Mouse (Mus musculus): ENCODE measurements at regions not wholly inside any gene's neighbourhood (a gene's known extent, or its start where the extent isn't known, plus 50 kb on each side); places are given as distances from the start of the nearest gene placed in this dataset.

GRCm38 (mm10) chr11:111880146-111880545, 814.2 kb downstream of the Kcnj2 start:
- 93% methylated on average over 6 of the region's 6 CpGs for WGBS
- Histone ChIP-seq H3K9me3 (ENCODE audit: low read length) (no peaks in the 10 kb centered on the region), H3K4me2 (ENCODE audit: low read depth, low read length, poor library complexity, severe bottlenecking) (no peak overlapping the region), H3K4me3 (ENCODE audit: low read depth, low read length) (no peak overlapping the region), H3K4me1 (ENCODE audit: insufficient read depth, low read length) (no peaks in the 10 kb centered on the region), H3K27me3 (ENCODE audit: insufficient read depth, low read length) (no peaks in the 10 kb centered on the region), H3K9ac (replicated peaks; ENCODE audit: low read length, poor library complexity, severe bottlenecking) (no peak overlapping the region), H3K27ac (ENCODE audit: low read depth, low read length) (no peak overlapping the region), H3K36me3 (ENCODE audit: insufficient read depth, low read length) (no peaks in the 10 kb centered on the region)
- ATAC-seq (ENCODE audit: low FRiP score) (no peak), DNase-seq (ENCODE audit: low spot score) (no peak)
- TF ChIP-seq CTCF (IDR thresholded peaks at IDR 0.05): no peak

DNA sequence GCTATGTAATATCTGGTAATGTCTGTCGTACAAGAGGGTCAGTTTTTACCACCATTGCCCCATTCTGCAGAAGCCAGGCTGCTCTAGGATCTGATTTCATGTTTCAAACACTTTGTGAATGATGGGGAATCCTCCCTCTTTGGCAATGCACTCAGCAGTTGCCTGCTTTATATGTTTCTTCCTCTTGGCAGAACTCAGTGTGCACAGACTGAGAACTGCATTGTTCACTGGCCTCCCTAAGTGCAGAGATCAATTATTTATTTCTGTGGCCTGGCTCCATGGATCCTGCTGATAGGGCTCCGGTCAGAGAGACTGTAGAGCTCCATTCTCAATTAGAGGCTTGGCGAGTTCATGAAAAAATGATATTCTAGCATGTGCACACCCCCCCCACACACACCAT, 824.1 kb downstream of the Kcnj2 start:
- H3K9ac ChIP-seq (replicated peaks; ENCODE audit: low read length, poor library complexity, severe bottlenecking): no peak overlapping the region
- no peak overlapping the region for H3K27ac ChIP-seq (ENCODE audit: low read depth, low read length)
- H3K27me3 ChIP-seq (ENCODE audit: insufficient read depth, low read length): 0 out of 2 replicates have a peak, but pooled peaks cover 3% of the 10 kb centered on the region
- TF ChIP-seq CTCF (IDR thresholded peaks at IDR 0.05): no peak
- WGBS: 53% methylated on average over 3 of the region's 3 CpGs
- no peaks in the 10 kb centered on the region for H3K4me1 ChIP-seq (ENCODE audit: insufficient read depth, low read length)
- DNase-seq (ENCODE audit: low spot score) (peak; percentile 19), ATAC-seq (ENCODE audit: low FRiP score) (no peak)
- no peak overlapping the region for H3K4me2 ChIP-seq (ENCODE audit: low read depth, low read length, poor library complexity, severe bottlenecking)
- no peak overlapping the region for H3K4me3 ChIP-seq (ENCODE audit: low read depth, low read length)
- H3K36me3 ChIP-seq (ENCODE audit: insufficient read depth, low read length): no peaks in the 10 kb centered on the region
- no peaks in the 10 kb centered on the region for H3K9me3 ChIP-seq (ENCODE audit: low read length)

DNA sequence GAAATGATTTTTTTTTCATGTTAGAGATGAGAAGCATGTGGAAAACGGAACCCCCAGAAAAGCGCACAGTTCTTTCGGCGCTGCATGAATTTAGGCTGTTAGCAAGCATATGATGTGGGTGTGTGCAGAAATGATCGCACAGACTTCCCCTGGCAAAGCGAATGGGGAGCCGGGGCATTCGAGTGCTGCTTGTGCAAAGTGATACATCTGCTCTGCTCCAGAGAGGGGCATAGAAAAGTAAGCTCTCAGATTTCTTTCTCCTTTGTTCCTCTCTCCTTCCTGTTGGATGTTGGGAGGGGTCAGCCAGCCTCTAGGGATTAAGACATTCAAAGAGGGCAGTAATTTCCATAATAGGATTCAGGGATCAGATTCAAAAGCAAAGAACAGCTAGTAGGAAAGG, 827.9 kb downstream of the Kcnj2 start:
- H3K27ac ChIP-seq (ENCODE audit: low read depth, low read length): no peak overlapping the region
- no peak for ATAC-seq (ENCODE audit: low FRiP score)
- H3K9ac ChIP-seq (replicated peaks; ENCODE audit: low read length, poor library complexity, severe bottlenecking): no peak overlapping the region
- H3K4me1 ChIP-seq (ENCODE audit: insufficient read depth, low read length): no peaks in the 10 kb centered on the region
- DNase-seq (ENCODE audit: low spot score): no peak
- H3K27me3 ChIP-seq (ENCODE audit: insufficient read depth, low read length): 0 out of 2 replicates have a peak, but pooled peaks cover 3% of the 10 kb centered on the region
- H3K9me3 ChIP-seq (ENCODE audit: low read length): no peaks in the 10 kb centered on the region
- H3K4me2 ChIP-seq (ENCODE audit: low read depth, low read length, poor library complexity, severe bottlenecking): peak overlapping the region; percentile 22; the same call in 1 of the 2 replicates
- no peak overlapping the region for H3K4me3 ChIP-seq (ENCODE audit: low read depth, low read length)
- no peak for TF ChIP-seq CTCF (IDR thresholded peaks at IDR 0.05)
- WGBS: 8% methylated on average over 8 of the region's 8 CpGs
- no peaks in the 10 kb centered on the region for H3K36me3 ChIP-seq (ENCODE audit: insufficient read depth, low read length)

GRCm38 (mm10) chr11:111895221-111896200, 829.5 kb downstream of the Kcnj2 start:
- no peak overlapping the region for H3K27ac ChIP-seq (ENCODE audit: low read depth, low read length)
- 0 out of 2 replicates have a peak, but pooled peaks cover 3% of the 10 kb centered on the region for H3K27me3 ChIP-seq (ENCODE audit: insufficient read depth, low read length)
- no peak overlapping the region for H3K4me2 ChIP-seq (ENCODE audit: low read depth, low read length, poor library complexity, severe bottlenecking)
- DNase-seq (ENCODE audit: low spot score) (no peak), ATAC-seq (ENCODE audit: low FRiP score) (no peak)
- H3K4me3 ChIP-seq (ENCODE audit: low read depth, low read length): no peak overlapping the region
- H3K9ac ChIP-seq (replicated peaks; ENCODE audit: low read length, poor library complexity, severe bottlenecking): no peak overlapping the region
- no peaks in the 10 kb centered on the region for H3K9me3 ChIP-seq (ENCODE audit: low read length)
- whole genome bisulfite sequencing: 48% methylated on average over 4 of the region's 4 CpGs
- H3K36me3 ChIP-seq (ENCODE audit: insufficient read depth, low read length): no peaks in the 10 kb centered on the region
- no peaks in the 10 kb centered on the region for H3K4me1 ChIP-seq (ENCODE audit: insufficient read depth, low read length)
- no peak for TF ChIP-seq CTCF (IDR thresholded peaks at IDR 0.05)

GRCm38 (mm10) chr11:111897001-111897400, 831.0 kb downstream of the Kcnj2 start:
- ATAC-seq (ENCODE audit: low FRiP score) (no peak), DNase-seq (ENCODE audit: low spot score) (no peak)
- H3K36me3 ChIP-seq (ENCODE audit: insufficient read depth, low read length): no peaks in the 10 kb centered on the region
- no peak overlapping the region for H3K4me2 ChIP-seq (ENCODE audit: low read depth, low read length, poor library complexity, severe bottlenecking)
- H3K9me3 ChIP-seq (ENCODE audit: low read length): no peaks in the 10 kb centered on the region
- no peaks in the 10 kb centered on the region for H3K4me1 ChIP-seq (ENCODE audit: insufficient read depth, low read length)
- H3K27me3 ChIP-seq (ENCODE audit: insufficient read depth, low read length): 0 out of 2 replicates have a peak, but pooled peaks cover 2% of the 10 kb centered on the region
- no peak overlapping the region for H3K27ac ChIP-seq (ENCODE audit: low read depth, low read length)
- WGBS: 83% methylated on average over 6 of the region's 6 CpGs
- no peak overlapping the region for H3K4me3 ChIP-seq (ENCODE audit: low read depth, low read length)
- no peak for TF ChIP-seq CTCF (IDR thresholded peaks at IDR 0.05)
- H3K9ac ChIP-seq (replicated peaks; ENCODE audit: low read length, poor library complexity, severe bottlenecking): no peak overlapping the region

DNA sequence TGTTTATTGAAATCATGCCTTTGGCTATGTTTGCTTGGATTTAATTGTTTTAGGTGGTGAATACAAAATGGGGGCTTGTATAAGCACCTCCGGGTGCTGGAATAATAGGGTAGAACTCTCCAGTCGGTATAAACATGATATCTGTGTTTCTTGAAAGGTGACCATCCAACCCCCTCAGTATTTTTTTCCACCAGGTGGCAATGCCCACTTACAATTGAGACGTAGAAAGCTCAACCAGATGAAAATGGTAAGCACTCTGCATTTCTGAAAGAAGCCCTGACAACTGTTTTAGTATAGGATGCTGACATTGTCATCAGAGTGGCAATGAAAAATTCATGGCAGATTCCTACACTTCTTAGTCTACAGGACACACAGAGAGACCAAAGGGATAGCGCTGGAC, 838.1 kb downstream of the Kcnj2 start:
- Histone ChIP-seq H3K9me3 (ENCODE audit: low read length) (no peaks in the 10 kb centered on the region), H3K36me3 (ENCODE audit: insufficient read depth, low read length) (no peaks in the 10 kb centered on the region), H3K27ac (ENCODE audit: low read depth, low read length) (no peak overlapping the region), H3K4me3 (ENCODE audit: low read depth, low read length) (no peak overlapping the region), H3K9ac (replicated peaks; ENCODE audit: low read length, poor library complexity, severe bottlenecking) (no peak overlapping the region), H3K4me2 (ENCODE audit: low read depth, low read length, poor library complexity, severe bottlenecking) (no peak overlapping the region), H3K4me1 (ENCODE audit: insufficient read depth, low read length) (no peaks in the 10 kb centered on the region), H3K27me3 (ENCODE audit: insufficient read depth, low read length) (no peaks in the 10 kb centered on the region)
- 50% methylated on average over 4 of the region's 4 CpGs for WGBS
- peak; percentile 78 for TF ChIP-seq CTCF (IDR thresholded peaks at IDR 0.05)
- ATAC-seq (ENCODE audit: low FRiP score): no peak
- peak; percentile 72 for DNase-seq (ENCODE audit: low spot score)

Data from midbrain, postnatal 0 days (tissue).